In genomic region chr8:104529671-104530070, GRCm38 (mm10) we compare ENCODE assay signal across 30 mouse cellular contexts. TPM values are rescaled to one million over a fixed set of nuclear protein-coding genes. Genes with fewer than 3 reads are reported as not detected.
DNase-seq lines count a peak whose midpoint lies in the region; ATAC-seq and TF ChIP-seq lines count a peak whose summit lies in the region.
"Had no signal": no experiment of that assay in that cellular context is flagged by ENCODE, and none has a peak within 500 bp of the region (broad histone marks: within the 10 kb centered on the region; RNA-seq: fewer than 3 reads in every experiment).

No protein-coding gene starts in this region.

- no peak for TF ChIP-seq CTCF in forebrain, postnatal 0 days (IDR thresholded peaks at IDR 0.05; ENCODE audit: low read depth)

- H3K27ac ChIP-seq in forebrain, postnatal 0 days (ENCODE audit: low read depth, low read length): no peak overlapping the region
- no peak overlapping the region for H3K27ac ChIP-seq in forebrain, embryonic 10.5 days
- H3K27ac ChIP-seq: hindbrain, embryonic 12.5 days; left cerebral cortex, adult 2 months; liver, embryonic 13.5 days; macrophage; midbrain, embryonic 13.5 days; stomach, postnatal 0 days had no signal

- H3K9ac ChIP-seq in forebrain, postnatal 0 days: no peak overlapping the region
- H3K9ac ChIP-seq: hindbrain, embryonic 12.5 days; liver, embryonic 13.5 days; midbrain, embryonic 13.5 days had no signal

- 0 out of 2 replicates have a peak, but pooled peaks cover 10% of the 10 kb centered on the region for H3K4me1 ChIP-seq in forebrain, postnatal 0 days (ENCODE audit: insufficient read depth)
- H3K4me1 ChIP-seq in forebrain, embryonic 10.5 days: peaks cover 17% of the 10 kb centered on the region

- WGBS in forebrain, postnatal 0 days: 67% methylated on average over 6 of the region's 6 CpGs
- 92% methylated on average over 6 of the region's 6 CpGs for WGBS in forebrain, embryonic 10.5 days

- ATAC-seq in forebrain, postnatal 0 days: no peak
- ATAC-seq: forebrain, embryonic 16.5 days; intestine, embryonic 16.5 days; lung, postnatal 0 days; midbrain, embryonic 13.5 days; Patski had no signal

- DNase-seq in forebrain, postnatal 0 days: peak; percentile 36
- no peak for DNase-seq in forebrain, embryonic 10.5 days (ENCODE audit: extremely low spot score, low spot score)
- peak; percentile 95 for DNase-seq in brain, adult 2 months (ENCODE audit: low read depth, low spot score)
- DNase-seq in cerebellum, adult 11-12 months: peak; percentile 86
- DNase-seq in cerebellum, adult 9-11 months: peak; percentile 88
- no peak for DNase-seq in lung, postnatal 36 days
- no peak for DNase-seq in urinary bladder, postnatal 36 days (ENCODE audit: low spot score in 2 of 2)
- DNase-seq in embryo, embryonic 9.5 days (ENCODE audit: extremely low spot score): no peak
- DNase-seq: adrenal gland, postnatal 14 days; heart, postnatal 14 days; kidney, postnatal 14 days; liver, embryonic 13.5 days; lung, adult 18-20 months; right cerebral cortex, postnatal 25 days; spleen, adult 18-20 months; thymus, adult 18-20 months; thymus, postnatal 25 days had no signal

- H3K4me3 ChIP-seq in forebrain, postnatal 0 days (ENCODE audit: low read depth, low read length): no peak overlapping the region
- no peak overlapping the region for H3K4me3 ChIP-seq in forebrain, embryonic 10.5 days
- H3K4me3 ChIP-seq: hindbrain, embryonic 12.5 days; left cerebral cortex, adult 2 months; liver, embryonic 13.5 days; midbrain, embryonic 13.5 days had no signal

- no peaks in the 10 kb centered on the region for H3K9me3 ChIP-seq in forebrain, postnatal 0 days (ENCODE audit: low read length)
- no peaks in the 10 kb centered on the region for H3K9me3 ChIP-seq in forebrain, embryonic 10.5 days
- H3K9me3 ChIP-seq: G1E; hindbrain, embryonic 12.5 days; liver, embryonic 13.5 days; midbrain, embryonic 13.5 days had no signal

- no peak overlapping the region for H3K4me2 ChIP-seq in forebrain, postnatal 0 days (ENCODE audit: low read depth)
- H3K4me2 ChIP-seq: hindbrain, embryonic 12.5 days; liver, embryonic 13.5 days; midbrain, embryonic 13.5 days had no signal

- peaks cover 27% of the 10 kb centered on the region for H3K36me3 ChIP-seq in forebrain, postnatal 0 days (ENCODE audit: insufficient read depth)
- H3K36me3 ChIP-seq in forebrain, embryonic 10.5 days (replicated peaks): peaks cover 62% of the 10 kb centered on the region

- H3K27me3 ChIP-seq in forebrain, postnatal 0 days (ENCODE audit: insufficient read depth, low read length): no peaks in the 10 kb centered on the region
- H3K27me3 ChIP-seq in forebrain, embryonic 10.5 days (ENCODE audit: poor library complexity, severe bottlenecking): no peaks in the 10 kb centered on the region
- H3K27me3 ChIP-seq: hindbrain, embryonic 12.5 days; liver, embryonic 13.5 days; midbrain, embryonic 13.5 days; Patski had no signal

RNA-seq across cellular contexts. Expression of gene Nae1, which starts 4.8 kb away (rescaled TPM):
- total RNA-seq in forebrain, postnatal 0 days (2014; rRNA removed): 86.3 and 97.6 TPM in 2 replicates
- 120 and 134 TPM in 2 replicates for polyA plus RNA-seq in forebrain, postnatal 0 days (2015; fragmentation: Nextera tagmentation; extraction: Ambion mirVana)
- 133 and 146 TPM in 2 replicates for polyA plus RNA-seq in forebrain, embryonic 10.5 days (2016; fragmentation: Nextera tagmentation; extraction: Ambion mirVana)

RNA-seq across cellular contexts. Expression of gene Car7, which starts 4.8 kb away (rescaled TPM):
- total RNA-seq in forebrain, postnatal 0 days (2014; rRNA removed): 2.2 and 2.5 TPM in 2 replicates
- polyA plus RNA-seq in forebrain, postnatal 0 days (2015; fragmentation: Nextera tagmentation; extraction: Ambion mirVana): 1.6 and 2.0 TPM in 2 replicates
- 1.1 and 1.3 TPM in 2 replicates for polyA plus RNA-seq in forebrain, embryonic 10.5 days (2016; fragmentation: Nextera tagmentation; extraction: Ambion mirVana)
- total RNA-seq: megakaryocyte-erythroid progenitor cell, adult 5-6 weeks had no signal

RNA-seq across cellular contexts. Expression of gene Terb1, which starts 20.0 kb away (rescaled TPM):
- 0.43 and 0.46 TPM in 2 replicates for total RNA-seq in forebrain, postnatal 0 days (2014; rRNA removed)
- polyA plus RNA-seq in forebrain, postnatal 0 days (2015; fragmentation: Nextera tagmentation; extraction: Ambion mirVana): 0.14 and 0.44 TPM in 2 replicates
- 0.10 TPM in 2 replicates for polyA plus RNA-seq in forebrain, embryonic 10.5 days (2016; fragmentation: Nextera tagmentation; extraction: Ambion mirVana)
- total RNA-seq: adrenal gland, postnatal 14 days; G1E; gastrocnemius, adult 8-10 months; heart, postnatal 14 days; megakaryocyte-erythroid progenitor cell, adult 5-6 weeks had no signal
- polyA plus RNA-seq: G1E; heart, embryonic 14.5 days; macrophage had no signal

Comparison
In these comparisons a context has a peak if more than half of its experiments do, and no peak if none do; other contexts are left out.
1. DNase-seq: peak in forebrain, postnatal 0 days (single experiment), brain, adult 2 months (single experiment), cerebellum, adult 11-12 months (single experiment) and cerebellum, adult 9-11 months (single experiment); none in forebrain, embryonic 10.5 days (single experiment), lung, postnatal 36 days (single experiment), urinary bladder, postnatal 36 days (0 of 2) and embryo, embryonic 9.5 days (single experiment).